Mouse (Mus musculus) hindbrain, postnatal 0 days (tissue): ENCODE results near the gene Sertad4. TPM values are rescaled to one million over a fixed set of nuclear protein-coding genes. Genes with fewer than 3 reads are reported as not detected.

Experiments used
- ATAC-seq: fragments of 200-750 bp; cut with Nextera tagmentation; 2 replicates; pipeline ENCODE4 v1.8.0; 2017; ENCODE audit warnings: mild to moderate bottlenecking, moderate TSS enrichment, moderate library complexity
- DNase-seq: peaks from one replicate; pipeline ENCODE4 v3.0.0-alpha.2; 2015; ENCODE audit warnings: low spot score
- H3K27ac ChIP-seq: fragments of 300-500 bp; sonication (generic); 2 replicates; pipeline ENCODE4 v1.5.1; 2014; ENCODE audit warnings: mild to moderate bottlenecking
- H3K27me3 ChIP-seq: fragments of 300-500 bp; sonication (generic); 2 replicates; pipeline ENCODE4 v1.6.1; 2014; ENCODE audit warnings: low read length, mixed read lengths; ENCODE audit not compliant: insufficient read depth
- H3K36me3 ChIP-seq: fragments of 300-500 bp; sonication (generic); 2 replicates; pipeline ENCODE4 v1.6.1; 2014; ENCODE audit warnings: low read length, mixed read lengths; ENCODE audit not compliant: insufficient read depth
- H3K4me1 ChIP-seq: fragments of 300-500 bp; sonication (generic); 2 replicates; pipeline ENCODE4 v1.6.1; 2014; ENCODE audit warnings: antibody characterized with exemption, low read length, mixed read lengths; ENCODE audit not compliant: insufficient read depth
- H3K4me2 ChIP-seq: fragments of 300-500 bp; sonication (generic); 2 replicates; pipeline ENCODE4 v1.6.1; 2014; ENCODE audit warnings: low read depth, mild to moderate bottlenecking, low read length, moderate library complexity, mixed read lengths
- H3K4me3 ChIP-seq: fragments of 300-500 bp; sonication (generic); 2 replicates; pipeline ENCODE4 v1.5.1; 2014; ENCODE audit warnings: low read length
- H3K9ac ChIP-seq: fragments of 300-500 bp; sonication (generic); replicated peaks from 2 replicates; pipeline ENCODE4 v1.6.1; 2014; ENCODE audit warnings: mild to moderate bottlenecking, low read length, moderate library complexity, mixed read lengths
- H3K9me3 ChIP-seq: fragments of 300-500 bp; sonication (generic); 2 replicates; pipeline ENCODE4 v1.6.1; 2016; ENCODE audit warnings: low read length, mixed read lengths
- CTCF ChIP-seq: IDR thresholded peaks from 2 replicates; pipeline ENCODE4 v1.5.1; 2016; ENCODE audit warnings: antibody characterized with exemption, control low read depth, low read depth
- WGBS: fragments of 180-500 bp; shearing (Covaris S2); extraction: QIAGEN DNeasy Blood & Tissue Kit; methylation state at CpG from one replicate; pipeline ENCODE4 v1.1.7; 2014; 5-methylcytosine and 5-hydroxymethylcytosine counted together
- polyA plus RNA-seq: library from polyadenylated mRNA; unstranded; fragments of >200 nt; fragmentation: Nextera tagmentation; extraction: Ambion mirVana; gene quantifications from 2 replicates; pipeline ENCODE4 v1.2.1, GENCODE M21; 2015
- total RNA-seq: library from RNA; depleted of rRNA; stranded (reverse); fragments of >200 nt; gene quantifications from 2 replicates; pipeline ENCODE4 v1.2.3, GENCODE M21; 2014; rRNA removed

The Sertad4 gene
- total and polyA plus RNA-seq, 2 experiments from 2014 or later = 5.3 to 14.2 TPM

- DNase-seq (no peak), ATAC-seq (no peak)
- Histone ChIP-seq H3K4me2 (no peak overlapping the region), H3K36me3 (no peaks in the 10 kb centered on the region), H3K27ac (no peak overlapping the region), H3K4me3 (no peak overlapping the region), H3K4me1 (no peaks in the 10 kb centered on the region), H3K27me3 (no peaks in the 10 kb centered on the region), H3K9ac (no peak overlapping the region), H3K9me3 (no peaks in the 10 kb centered on the region)
- no peak for TF ChIP-seq CTCF
- WGBS = 43% methylated on average over 10 of the region's 10 CpGs
Observed at GRCm38 (mm10) chr1:192799165-192799991, 56.2 kb downstream of the Sertad4 start.

GRCm38 (mm10) chr1:192798212-192799164 lies 57.1 kb downstream of the Sertad4 start:
- no peak overlapping the region for H3K4me3 ChIP-seq
- H3K36me3 ChIP-seq = no peaks in the 10 kb centered on the region
- H3K9me3 ChIP-seq = no peaks in the 10 kb centered on the region
- DNase-seq (no peak), ATAC-seq (no peak)
- H3K4me2 ChIP-seq = no peak overlapping the region
- H3K27me3 ChIP-seq = no peaks in the 10 kb centered on the region
- no peak overlapping the region for H3K27ac ChIP-seq
- H3K9ac ChIP-seq = no peak overlapping the region
- no peaks in the 10 kb centered on the region for H3K4me1 ChIP-seq
- WGBS = 66% methylated on average over 16 of the region's 16 CpGs
- no peak for TF ChIP-seq CTCF

GRCm38 (mm10) chr1:192797011-192797274 lies 58.6 kb downstream of the Sertad4 start:
- ATAC-seq = no peak
- Histone ChIP-seq H3K27ac (no peak overlapping the region), H3K36me3 (no peaks in the 10 kb centered on the region), H3K4me2 (no peak overlapping the region), H3K9me3 (no peaks in the 10 kb centered on the region), H3K9ac (no peak overlapping the region), H3K4me3 (no peak overlapping the region), H3K4me1 (no peaks in the 10 kb centered on the region), H3K27me3 (no peaks in the 10 kb centered on the region)
- WGBS = 55% methylated on average over 3 of the region's 3 CpGs
- DNase-seq = no peak
- TF ChIP-seq CTCF = no peak

- Histone ChIP-seq H3K4me2 (no peak overlapping the region), H3K27me3 (no peaks in the 10 kb centered on the region), H3K9me3 (no peaks in the 10 kb centered on the region), H3K36me3 (no peaks in the 10 kb centered on the region), H3K4me1 (no peaks in the 10 kb centered on the region), H3K9ac (no peak overlapping the region), H3K27ac (no peak overlapping the region), H3K4me3 (no peak overlapping the region)
- no peak for TF ChIP-seq CTCF
- WGBS = 7% methylated on average over 16 of the region's 21 CpGs
- ATAC-seq (peak; percentile 52; the same call in 1 of the 2 replicates), DNase-seq (peak; percentile 20)
Observed at GRCm38 (mm10) chr1:192796201-192797010, 59.1 kb downstream of the Sertad4 start.

GRCm38 (mm10) chr1:192794957-192795745 lies 60.4 kb downstream of the Sertad4 start:
- Histone ChIP-seq H3K36me3 (no peaks in the 10 kb centered on the region), H3K9me3 (no peaks in the 10 kb centered on the region), H3K27me3 (no peaks in the 10 kb centered on the region), H3K9ac (no peak overlapping the region), H3K4me3 (no peak overlapping the region), H3K27ac (no peak overlapping the region), H3K4me1 (no peaks in the 10 kb centered on the region), H3K4me2 (no peak overlapping the region)
- TF ChIP-seq CTCF = peak; percentile 19; the same call in 1 of the 2 replicates
- DNase-seq (no peak), ATAC-seq (no peak)
- WGBS = 66% methylated on average over 9 of the region's 9 CpGs

Other genes with a start within 250 kb of the Sertad4 start
- gene Hhat, start 84.5 kb downstream of the Sertad4 start, total RNA-seq = 5.4 and 6.9 TPM in 2 replicates
- 3.5 and 3.7 TPM in 2 replicates for gene Hhat, start 84.5 kb downstream of the Sertad4 start, polyA plus RNA-seq
- gene Syt14, start 180.0 kb upstream of the Sertad4 start, total RNA-seq = 9.9 and 10.8 TPM in 2 replicates
- gene Syt14, start 180.0 kb upstream of the Sertad4 start, polyA plus RNA-seq = 4.1 and 4.6 TPM in 2 replicates